Mouse (Mus musculus) hematopoietic stem cell, adult 5-6 weeks (primary cell): ENCODE results near the gene Olfr1431. TPM values are rescaled to one million over a fixed set of nuclear protein-coding genes. Genes with fewer than 3 reads are reported as not detected.
"Not testable (repeated sequence)": the region's sequence is repeated elsewhere in the genome, so short reads cannot be mapped to it uniquely, and the experiment has no call there.

Experiments used
- ATAC-seq, 2 experiments: fragments of 125-278 bp in 1 of 2; replicated peaks in 1 of 2; 2 replicates each; pipeline ENCODE4 v1.8.0; 2016 to 2017; ENCODE audit warnings: inconsistent platforms in 2 of 2, mild to moderate bottlenecking in 2 of 2, moderate number of reproducible peaks in 2 of 2, low read depth in 1 of 2, moderate TSS enrichment in 1 of 2; ENCODE audit not compliant: low FRiP score in 2 of 2, poor library complexity in 2 of 2, severe bottlenecking in 2 of 2, insufficient read depth in 1 of 2, low TSS enrichment in 1 of 2
- total RNA-seq: library from RNA; stranded (forward); fragments of 172-1452, 232-1000 nt; gene quantifications from 2 replicates; pipeline ENCODE4 v1.2.3, GENCODE M21; 2017

The Olfr1431 gene
- not detected in 2 replicates for total RNA-seq

- no peak for ATAC-seq
Measured at GRCm38 (mm10) chr19:12200334-12200733, at the start of gene Olfr1431. Gene Olfr1431 (plus strand): TSS chr19:12200634.

DNA sequence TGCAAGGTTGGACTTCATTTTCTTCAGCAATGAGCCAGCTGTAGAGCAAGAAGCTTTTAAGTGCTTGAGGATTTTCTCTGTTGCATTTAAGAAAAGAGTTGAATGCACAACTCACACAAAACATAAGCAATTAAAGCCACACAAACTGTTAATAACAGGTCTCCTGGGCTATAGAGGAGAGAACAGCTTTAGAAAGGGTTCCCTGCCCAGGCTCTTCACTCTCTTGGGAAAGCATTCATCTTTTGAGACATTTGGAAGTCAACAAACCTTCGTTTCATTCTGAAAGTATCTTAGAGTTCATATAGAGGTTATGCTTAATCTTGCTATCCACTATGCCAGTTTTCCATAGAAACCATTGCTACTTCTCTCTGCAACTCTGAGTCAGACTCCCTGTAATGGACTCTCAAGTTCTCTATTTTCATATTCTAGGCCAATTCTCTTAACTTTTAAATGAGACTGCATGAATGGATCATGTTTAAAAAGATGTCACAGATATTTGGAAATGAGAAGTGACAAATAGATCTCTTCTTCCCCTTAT, 30.3 kb upstream of the Olfr1431 start, which contains the start of gene Olfr1555-ps1:
Olfr1555-ps1 (minus strand) TSS at position 51 of the 538 bp plus-strand sequence.
- not testable (repeated sequence) for ATAC-seq

GRCm38 (mm10) chr19:12175431-12175830, 25.0 kb upstream of the Olfr1431 start:
- ATAC-seq = not testable (repeated sequence)

DNA sequence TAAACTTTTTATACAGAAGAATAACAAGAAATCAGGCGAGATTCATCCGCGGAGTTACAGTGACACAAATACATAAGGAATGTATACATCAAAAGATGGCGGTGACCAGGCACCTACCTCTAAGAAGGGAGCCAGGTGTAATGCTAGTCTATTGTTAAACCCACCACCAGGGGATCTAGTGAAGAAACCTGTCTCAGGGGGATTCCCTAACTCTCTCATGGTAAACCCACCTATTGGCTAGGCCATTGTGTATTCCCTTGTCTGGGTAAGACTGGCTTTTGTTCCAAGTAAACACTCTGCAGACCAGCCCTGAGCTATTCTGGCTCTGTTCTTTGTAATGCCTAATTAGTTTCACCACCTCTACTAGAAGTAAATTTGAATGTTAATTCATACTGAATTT, 1.4 kb upstream of the Olfr1431 start:
- ATAC-seq = not testable (repeated sequence)

- not testable (repeated sequence) for ATAC-seq
Measured at GRCm38 (mm10) chr19:12232496-12232895, 32.1 kb downstream of the Olfr1431 start, which contains the start of gene Olfr1432. Gene Olfr1432 (minus strand): TSS chr19:12232596.

DNA sequence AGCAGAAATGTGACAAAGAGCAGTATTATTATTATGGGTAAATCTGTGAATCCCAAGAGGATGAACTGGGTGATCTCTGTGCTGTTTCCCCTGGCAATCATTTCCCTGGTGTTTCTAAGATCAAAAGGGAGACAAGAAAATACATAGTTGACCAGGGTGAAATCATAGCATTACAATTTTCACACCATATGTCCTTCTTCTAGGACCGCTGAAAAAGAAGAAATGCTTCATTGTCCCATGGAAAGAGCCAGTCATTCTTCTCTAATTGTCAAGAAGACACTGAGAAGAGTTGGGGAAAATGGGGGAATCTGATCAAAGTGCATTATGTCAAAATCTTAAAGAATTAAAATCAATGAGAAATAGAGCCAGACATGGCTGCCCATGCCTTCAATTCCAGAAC, 41.1 kb downstream of the Olfr1431 start, which contains the start of gene Olfr262:
Olfr262 (minus strand) TSS at position 101 of the 400 bp plus-strand sequence.
- ATAC-seq = no peak

GRCm38 (mm10) chr19:12260732-12261131, 60.3 kb downstream of the Olfr1431 start, which contains the start of gene Olfr235:
Gene Olfr235 (plus strand): TSS chr19:12261032.
- ATAC-seq = no peak

Other genes starting within 250 kb of the Olfr1431 start
- gene Osbp, start 234.7 kb upstream of the Olfr1431 start, total RNA-seq = 35.0 and 39.5 TPM in 2 replicates
- not detected in 2 replicates for gene Olfr1423, start 159.3 kb upstream of the Olfr1431 start, total RNA-seq
- not detected in 2 replicates for gene Olfr1424, start 138.0 kb upstream of the Olfr1431 start, total RNA-seq
- not detected in 2 replicates for gene Olfr1425, start 122.9 kb upstream of the Olfr1431 start, total RNA-seq
- not detected in 2 replicates for gene Olfr1426, start 108.6 kb upstream of the Olfr1431 start, total RNA-seq
- gene Olfr1427, start 97.3 kb upstream of the Olfr1431 start, total RNA-seq = not detected in 2 replicates
- not detected in 2 replicates for gene Olfr1428, start 84.7 kb upstream of the Olfr1431 start, total RNA-seq
- not detected in 2 replicates for gene Olfr76, start 77.4 kb upstream of the Olfr1431 start, total RNA-seq
- not detected in 2 replicates for gene Olfr1555-ps1, start 30.5 kb upstream of the Olfr1431 start, total RNA-seq
- not detected in 2 replicates for gene Olfr1432, start 32.0 kb downstream of the Olfr1431 start, total RNA-seq
- not detected in 2 replicates for gene Olfr262, start 41.0 kb downstream of the Olfr1431 start, total RNA-seq
- not detected in 2 replicates for gene Olfr235, start 60.4 kb downstream of the Olfr1431 start, total RNA-seq
- gene Olfr1434, start 79.2 kb downstream of the Olfr1431 start, total RNA-seq = not detected in 2 replicates
- gene Olfr1436, start 98.5 kb downstream of the Olfr1431 start, total RNA-seq = not detected in 2 replicates
- not detected in 2 replicates for gene Olfr1437, start 124.5 kb downstream of the Olfr1431 start, total RNA-seq
- gene Olfr1438-ps1, start 135.3 kb downstream of the Olfr1431 start, total RNA-seq = not detected in 2 replicates
- gene Olfr1440, start 186.6 kb downstream of the Olfr1431 start, total RNA-seq = not detected in 2 replicates
- not detected in 2 replicates for gene Olfr1441, start 216.8 kb downstream of the Olfr1431 start, total RNA-seq
- not detected in 2 replicates for gene Pfpl, start 227.3 kb downstream of the Olfr1431 start, total RNA-seq